Mouse (Mus musculus) cortical plate, adult 2 months (tissue): Measurements from ENCODE around the gene Dkc1.

Experiments
- CTCF ChIP-seq: fragments of 200-500 bp; IDR thresholded peaks from 2 replicates; pipeline ENCODE4 v1.5.1; 2011; ENCODE audit warnings: mild to moderate bottlenecking, control low read depth, low read length; ENCODE audit not compliant: insufficient read depth; ENCODE audit errors: extremely low read depth
- POLR2A ChIP-seq: fragments of 200-500 bp; IDR thresholded peaks from 2 replicates; pipeline ENCODE4 v1.6.1; 2011; ENCODE audit warnings: mild to moderate bottlenecking, low read length, control low read depth; ENCODE audit not compliant: insufficient read depth; ENCODE audit errors: extremely low read depth

DNA sequence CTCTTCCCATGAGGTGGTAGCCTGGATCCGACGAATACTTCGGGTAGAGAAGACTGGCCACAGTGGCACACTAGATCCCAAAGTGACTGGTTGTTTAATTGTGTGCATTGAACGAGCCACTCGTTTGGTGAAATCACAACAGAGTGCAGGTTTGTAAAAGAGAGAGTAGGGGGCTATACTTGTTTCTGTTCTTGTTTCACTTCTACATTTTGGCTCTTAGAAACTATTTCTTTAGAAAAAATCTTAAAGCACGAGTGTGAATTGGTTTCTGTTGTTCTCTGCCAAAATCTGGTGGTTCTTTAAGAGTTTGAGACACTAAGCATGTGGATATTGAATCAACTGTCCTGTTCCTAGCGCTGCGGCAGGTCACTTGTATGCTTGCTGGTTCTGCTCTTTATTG lies 3.1 kb downstream of the Dkc1 start:
- TF ChIP-seq POLR2A (no peak), CTCF (no peak)
